Mouse (Mus musculus) kidney, embryonic 15.5 days (tissue): ENCODE data around the gene Sept3. TPM values are rescaled to one million over a fixed set of nuclear protein-coding genes. Genes with fewer than 3 reads are reported as not detected.
A peak's percentile ranks its signal among the peaks of the same experiment; 100 is the strongest.
"Not testable (repeated sequence)": the region's sequence is repeated elsewhere in the genome, so short reads cannot be mapped to it uniquely, and the experiment has no call there.

Experiments
- ATAC-seq: fragments of 200-750 bp; cut with Nextera tagmentation; replicated peaks from 2 replicates; pipeline ENCODE4 v1.8.0; 2017; ENCODE audit warnings: moderate TSS enrichment; ENCODE audit not compliant: low FRiP score
- H3K27ac ChIP-seq: fragments of 300-500 bp; sonication (generic); 2 replicates; pipeline ENCODE4 v1.5.1; 2015; ENCODE audit warnings: mild to moderate bottlenecking, inconsistent platforms
- H3K27me3 ChIP-seq: fragments of 300-500 bp; sonication (generic); 2 replicates; pipeline ENCODE4 v1.6.1; 2015; ENCODE audit warnings: inconsistent platforms
- H3K36me3 ChIP-seq: fragments of 300-500 bp; sonication (generic); 2 replicates; pipeline ENCODE4 v1.6.1; 2015; ENCODE audit warnings: inconsistent platforms
- H3K4me1 ChIP-seq: fragments of 300-500 bp; sonication (generic); 2 replicates; pipeline ENCODE4 v1.6.1; 2015; ENCODE audit warnings: inconsistent platforms
- H3K4me2 ChIP-seq: fragments of 300-500 bp; sonication (generic); 2 replicates; pipeline ENCODE4 v1.6.1; 2015; ENCODE audit warnings: moderate library complexity, mild to moderate bottlenecking, inconsistent platforms
- H3K4me3 ChIP-seq: fragments of 300-500 bp; sonication (generic); replicated peaks from 2 replicates; pipeline ENCODE4 v1.5.1; 2015; ENCODE audit warnings: mild to moderate bottlenecking, inconsistent platforms
- H3K9ac ChIP-seq: fragments of 300-500 bp; sonication (generic); 2 replicates; pipeline ENCODE4 v1.6.1; 2015; ENCODE audit warnings: mild to moderate bottlenecking, inconsistent platforms
- H3K9me3 ChIP-seq: fragments of 300-500 bp; sonication (generic); replicated peaks from 2 replicates; pipeline ENCODE4 v1.6.1; 2016; ENCODE audit warnings: inconsistent platforms
- WGBS: fragments of 180-500 bp; shearing (Covaris S2); methylation state at CpG from one replicate; pipeline ENCODE4 v1.1.7; 2015; ENCODE audit warnings: mixed read lengths; 5-methylcytosine and 5-hydroxymethylcytosine counted together
- polyA plus RNA-seq: library from polyadenylated mRNA; unstranded; fragments of >200 nt; fragmentation: Nextera tagmentation; extraction: Ambion mirVana; gene quantifications from 2 replicates; pipeline ENCODE4 v1.2.1, GENCODE M21; 2015

Sept3 gene
- polyA plus RNA-seq, 1 experiment from 2014 or later, result 13.6 TPM

DNA sequence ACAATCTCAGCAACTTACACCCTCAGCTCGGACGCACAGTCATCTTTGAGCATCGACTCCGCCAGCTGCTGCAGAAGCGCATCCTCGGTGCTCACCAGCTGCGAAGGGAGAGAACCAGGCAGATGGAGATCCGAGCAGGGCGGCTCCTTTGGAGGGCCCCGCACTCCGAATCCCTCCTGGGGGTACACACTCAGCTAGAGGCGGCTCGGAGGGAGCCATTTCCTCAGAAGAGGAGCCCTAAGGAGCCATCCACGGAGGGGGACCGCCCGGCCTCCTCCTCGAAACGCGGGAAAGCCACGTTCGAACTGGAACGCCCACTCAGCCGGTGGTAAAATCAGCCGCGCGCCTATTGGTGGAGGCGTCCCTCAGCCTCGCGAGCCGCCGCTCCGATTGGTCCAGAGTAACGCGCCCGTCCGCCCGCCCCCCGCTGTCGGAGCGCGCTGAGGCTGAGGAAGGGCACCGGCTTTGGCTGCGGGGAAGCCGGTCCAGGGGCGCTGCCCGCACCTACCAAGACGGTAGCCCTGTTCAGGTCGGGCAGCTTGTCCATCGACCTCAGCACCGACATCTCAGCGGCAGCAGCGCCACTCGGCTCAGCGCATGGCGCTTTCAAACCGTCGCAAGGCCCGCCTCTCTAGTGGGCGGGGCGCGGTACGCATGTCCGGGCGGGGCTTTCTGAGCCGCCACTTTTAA lies 30.4 kb upstream of the Sept3 start, which contains the start of gene Cenpm:
Gene Cenpm (minus strand): TSS at position 634 of the 690 bp plus-strand sequence.
- Histone ChIP-seq H3K9me3 (no peaks in the 10 kb centered on the region), H3K27ac (peak within 1 kb of the TSS; percentile 94), H3K4me1 (peaks cover 23% of the 10 kb centered on the region), H3K36me3 (peaks cover 5% of the 10 kb centered on the region; the same call in 1 of the 2 replicates), H3K9ac (peak within 1 kb of the TSS; percentile 67), H3K27me3 (no peaks in the 10 kb centered on the region), H3K4me3 (peak within 1 kb of the TSS; percentile 93), H3K4me2 (peak within 1 kb of the TSS; percentile 91)
- under 1% methylated on average over 65 of the region's 65 CpGs for WGBS
- ATAC-seq, result peak; percentile 97

DNA sequence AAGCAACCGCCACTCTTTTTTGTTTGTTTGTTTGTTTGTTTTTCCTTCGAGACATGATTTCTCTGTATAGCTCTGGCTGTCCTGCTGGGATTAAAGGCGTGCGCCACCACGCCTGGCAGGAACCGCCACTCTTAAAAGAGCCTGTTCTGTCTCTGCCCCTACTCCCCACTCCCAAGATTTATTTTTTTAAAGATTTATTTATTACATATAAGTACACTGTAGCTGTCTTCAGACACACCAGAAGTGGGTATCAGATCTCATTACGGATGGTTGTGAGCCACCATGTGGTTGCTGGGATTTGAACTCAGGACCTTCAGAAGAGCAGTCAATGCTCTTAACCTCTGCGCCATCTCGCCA lies 29.9 kb upstream of the Sept3 start:
- H3K4me2 ChIP-seq, result peak overlapping the region; percentile 91
- not testable (repeated sequence) for ATAC-seq

GRCm38 (mm10) chr15:82247131-82247776 lies 27.4 kb upstream of the Sept3 start:
- Histone ChIP-seq H3K4me2 (no peak overlapping the region), H3K36me3 (no peaks in the 10 kb centered on the region), H3K9me3 (no peaks in the 10 kb centered on the region), H3K4me1 (peaks cover 14% of the 10 kb centered on the region), H3K27ac (no peak overlapping the region), H3K27me3 (no peaks in the 10 kb centered on the region), H3K4me3 (no peak overlapping the region), H3K9ac (no peak overlapping the region)
- 64% methylated on average over 3 of the region's 3 CpGs for WGBS
- ATAC-seq, result no peak

More for the DNA sequence above, 29.9 kb upstream of the Sept3 start:
- not testable (repeated sequence) for H3K36me3 ChIP-seq, H3K9me3 ChIP-seq, H3K27me3 ChIP-seq
- 21% methylated on average over 9 of the region's 9 CpGs for WGBS
- peaks cover 23% of the 10 kb centered on the region for H3K4me1 ChIP-seq
- H3K4me3 ChIP-seq, result peak overlapping the region; percentile 93
- peak overlapping the region; percentile 94 for H3K27ac ChIP-seq
- peak overlapping the region; percentile 67 for H3K9ac ChIP-seq

GRCm38 (mm10) chr15:82251579-82251978 lies 23.1 kb upstream of the Sept3 start:
- H3K4me2 ChIP-seq, result no peak overlapping the region
- no peaks in the 10 kb centered on the region for H3K4me1 ChIP-seq
- no peak overlapping the region for H3K27ac ChIP-seq
- no peaks in the 10 kb centered on the region for H3K9me3 ChIP-seq
- H3K9ac ChIP-seq, result no peak overlapping the region
- H3K36me3 ChIP-seq, result no peaks in the 10 kb centered on the region
- no peak for ATAC-seq
- H3K27me3 ChIP-seq, result 0 out of 2 replicates have a peak, but pooled peaks cover 7% of the 10 kb centered on the region
- H3K4me3 ChIP-seq, result no peak overlapping the region
- 89% methylated on average over 3 of the region's 3 CpGs for WGBS

- H3K9ac ChIP-seq, result no peak within 1 kb of the TSS
- H3K9me3 ChIP-seq, result no peaks in the 10 kb centered on the region
- no peaks in the 10 kb centered on the region for H3K4me1 ChIP-seq
- H3K27me3 ChIP-seq, result 0 out of 2 replicates have a peak, but pooled peaks cover 7% of the 10 kb centered on the region
- ATAC-seq, result no peak
- H3K4me3 ChIP-seq, result no peak within 1 kb of the TSS
- no peak within 1 kb of the TSS for H3K4me2 ChIP-seq
- H3K27ac ChIP-seq, result no peak within 1 kb of the TSS
- WGBS, result 86% methylated on average over 6 of the region's 6 CpGs
- H3K36me3 ChIP-seq, result no peaks in the 10 kb centered on the region
These were observed 22.6 kb upstream of the Sept3 start, which contains the start of gene 1500009C09Rik for GRCm38 (mm10) chr15:82252097-82252496. 1500009C09Rik (plus strand) TSS chr15:82252397.

- Histone ChIP-seq H3K9me3 (no peaks in the 10 kb centered on the region), H3K36me3 (no peaks in the 10 kb centered on the region), H3K27ac (no peak overlapping the region), H3K4me1 (no peaks in the 10 kb centered on the region), H3K4me2 (no peak overlapping the region), H3K4me3 (no peak overlapping the region), H3K9ac (no peak overlapping the region), H3K27me3 (0 out of 2 replicates have a peak, but pooled peaks cover 7% of the 10 kb centered on the region)
- WGBS, result 58% methylated on average over 4 of the region's 4 CpGs
- no peak for ATAC-seq
These were observed 19.4 kb upstream of the Sept3 start for GRCm38 (mm10) chr15:82255248-82255647.

DNA sequence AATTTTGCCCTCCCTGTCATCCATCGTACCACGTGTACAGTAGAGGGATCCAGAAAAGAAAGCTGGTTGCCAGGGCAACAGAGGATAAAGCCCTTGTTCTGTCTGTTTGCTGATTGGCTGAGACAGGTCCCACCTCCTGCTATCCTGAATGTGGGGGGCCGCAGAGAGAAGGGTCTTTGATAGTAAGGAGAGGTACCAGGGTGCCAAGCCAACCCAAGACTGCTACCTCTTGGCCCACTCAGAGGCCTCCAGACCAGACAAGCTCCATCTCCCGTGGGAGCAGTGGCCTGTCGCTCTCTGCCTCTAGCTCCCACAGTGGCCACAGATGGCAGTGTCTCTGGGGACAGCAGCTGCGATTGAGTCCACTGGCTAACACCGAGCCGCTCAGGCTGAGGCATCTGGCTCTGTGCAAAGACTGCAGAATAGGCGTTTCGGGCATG lies 18.7 kb upstream of the Sept3 start:
- no peak for ATAC-seq
- WGBS, result 29% methylated on average over 10 of the region's 10 CpGs

DNA sequence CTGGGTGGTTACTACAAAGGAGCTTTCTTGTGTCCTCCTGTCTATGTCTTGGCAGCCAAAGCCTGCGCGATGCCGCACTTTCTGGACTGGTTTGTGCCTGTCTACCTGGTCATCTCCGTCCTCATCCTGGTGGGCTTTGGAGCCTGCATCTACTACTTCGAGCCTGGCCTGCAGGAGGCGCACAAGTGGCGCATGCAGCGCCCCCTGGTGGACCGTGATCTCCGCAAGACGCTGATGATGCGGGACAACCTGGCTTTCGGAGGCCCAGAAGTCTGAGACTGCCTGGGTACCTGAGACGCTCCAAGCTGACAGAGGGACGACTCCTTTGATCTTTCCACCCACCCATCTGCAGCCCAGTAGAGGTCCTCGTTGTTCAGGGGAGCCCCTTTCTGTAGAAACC lies 15.2 kb upstream of the Sept3 start:
- H3K9me3 ChIP-seq, result no peaks in the 10 kb centered on the region
- H3K27me3 ChIP-seq, result 0 out of 2 replicates have a peak, but pooled peaks cover 7% of the 10 kb centered on the region
- H3K4me2 ChIP-seq, result no peak overlapping the region
- H3K36me3 ChIP-seq, result no peaks in the 10 kb centered on the region
- 14% methylated on average over 16 of the region's 16 CpGs for WGBS
- no peak; the same call in 1 of the 2 replicates for ATAC-seq
- H3K4me1 ChIP-seq, result no peaks in the 10 kb centered on the region
- H3K27ac ChIP-seq, result no peak overlapping the region
- no peak overlapping the region for H3K4me3 ChIP-seq
- H3K9ac ChIP-seq, result no peak overlapping the region

More for the DNA sequence above, 18.7 kb upstream of the Sept3 start:
- no peaks in the 10 kb centered on the region for H3K4me1 ChIP-seq
- no peak overlapping the region for H3K4me2 ChIP-seq
- H3K4me3 ChIP-seq, result no peak overlapping the region
- H3K9ac ChIP-seq, result no peak overlapping the region
- H3K27ac ChIP-seq, result no peak overlapping the region
- H3K36me3 ChIP-seq, result no peaks in the 10 kb centered on the region
- no peaks in the 10 kb centered on the region for H3K9me3 ChIP-seq
- H3K27me3 ChIP-seq, result 0 out of 2 replicates have a peak, but pooled peaks cover 7% of the 10 kb centered on the region

DNA sequence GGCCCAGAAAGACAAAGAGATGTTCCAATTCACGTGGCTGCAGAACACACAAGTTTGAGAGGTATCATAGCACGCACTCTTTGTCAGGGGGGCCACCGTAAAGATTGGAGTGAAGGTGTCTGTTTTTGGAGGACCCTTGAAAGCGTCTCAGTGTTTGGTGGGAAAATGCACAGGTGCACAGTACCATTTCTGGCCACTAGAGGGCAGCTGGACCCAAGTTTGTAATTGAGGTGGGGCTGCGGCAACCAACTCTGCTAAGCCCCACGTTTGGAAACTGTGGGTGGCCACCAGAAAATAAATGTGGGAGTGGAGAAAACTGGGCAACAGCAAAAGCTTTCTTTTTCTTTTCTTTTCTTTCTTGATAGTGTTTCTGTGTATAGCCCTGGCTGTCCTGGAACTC lies 8.3 kb upstream of the Sept3 start:
- H3K36me3 ChIP-seq, result no peaks in the 10 kb centered on the region
- H3K4me2 ChIP-seq, result no peak overlapping the region
- H3K4me3 ChIP-seq, result no peak overlapping the region
- 14% methylated on average over 6 of the region's 6 CpGs for WGBS
- H3K27ac ChIP-seq, result no peak overlapping the region
- H3K9me3 ChIP-seq, result no peaks in the 10 kb centered on the region
- H3K9ac ChIP-seq, result no peak overlapping the region
- H3K4me1 ChIP-seq, result 0 out of 2 replicates have a peak, but pooled peaks cover 2% of the 10 kb centered on the region
- peaks cover 5% of the 10 kb centered on the region for H3K27me3 ChIP-seq
- no peak for ATAC-seq

DNA sequence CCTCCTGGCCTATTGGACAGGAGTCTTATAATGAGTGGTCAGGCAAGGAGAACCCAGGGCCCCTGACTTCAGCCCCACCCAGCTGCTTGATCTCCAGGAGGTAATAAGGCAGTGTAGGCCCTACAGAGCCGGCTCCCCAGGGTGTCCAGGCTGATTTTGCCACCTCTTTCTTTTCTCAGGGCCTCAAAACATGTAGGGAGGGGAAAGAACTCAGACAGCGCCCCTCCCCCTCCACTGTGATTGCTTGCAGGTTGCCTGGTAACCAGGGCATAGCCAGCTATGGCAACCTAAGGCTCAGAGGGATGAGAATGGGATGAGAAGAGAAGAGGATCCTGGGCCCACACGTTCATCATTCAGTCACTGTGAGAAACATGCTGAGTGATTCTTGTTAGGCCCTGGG lies 6.5 kb upstream of the Sept3 start:
- 20% methylated on average over 3 of the region's 3 CpGs for WGBS
- no peaks in the 10 kb centered on the region for H3K36me3 ChIP-seq
- ATAC-seq, result no peak

DNA sequence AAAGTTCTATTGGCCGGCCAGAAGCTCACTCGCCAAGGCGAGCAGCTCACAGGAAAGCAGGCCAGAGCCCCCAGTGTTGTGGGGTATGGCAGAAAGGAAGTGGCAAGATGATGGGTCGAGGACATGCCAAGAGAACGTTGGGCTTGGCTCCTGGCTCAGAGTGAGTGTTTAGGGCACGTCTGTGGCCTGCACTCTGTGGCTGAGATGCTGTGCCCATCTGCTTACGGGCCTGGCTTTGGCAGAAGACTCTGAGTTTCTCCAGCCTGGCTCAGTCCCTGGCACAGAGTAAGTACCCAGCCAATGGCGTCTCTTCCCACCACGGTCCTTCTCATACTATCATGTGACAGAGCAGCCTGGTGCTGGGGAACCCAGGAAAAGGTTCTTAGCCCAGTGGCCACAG lies 5.9 kb upstream of the Sept3 start:
- Histone ChIP-seq H3K4me3 (no peak overlapping the region), H3K9ac (no peak overlapping the region), H3K27me3 (peaks cover 27% of the 10 kb centered on the region), H3K36me3 (no peaks in the 10 kb centered on the region), H3K9me3 (no peaks in the 10 kb centered on the region), H3K4me1 (0 out of 2 replicates have a peak, but pooled peaks cover 2% of the 10 kb centered on the region), H3K4me2 (no peak overlapping the region), H3K27ac (no peak overlapping the region)
- WGBS, result 87% methylated on average over 9 of the region's 9 CpGs
- no peak for ATAC-seq

More for the DNA sequence above, 6.5 kb upstream of the Sept3 start:
- H3K4me2 ChIP-seq, result no peak overlapping the region
- no peak overlapping the region for H3K4me3 ChIP-seq
- H3K4me1 ChIP-seq, result 0 out of 2 replicates have a peak, but pooled peaks cover 2% of the 10 kb centered on the region
- peaks cover 21% of the 10 kb centered on the region for H3K27me3 ChIP-seq
- H3K9ac ChIP-seq, result no peak overlapping the region
- no peaks in the 10 kb centered on the region for H3K9me3 ChIP-seq
- H3K27ac ChIP-seq, result no peak overlapping the region

GRCm38 (mm10) chr15:82271201-82271600 lies 3.5 kb upstream of the Sept3 start:
- no peaks in the 10 kb centered on the region for H3K36me3 ChIP-seq
- no peak for ATAC-seq
- no peak overlapping the region for H3K4me3 ChIP-seq
- no peak overlapping the region for H3K4me2 ChIP-seq
- H3K9me3 ChIP-seq, result no peaks in the 10 kb centered on the region
- H3K9ac ChIP-seq, result no peak overlapping the region
- H3K4me1 ChIP-seq, result peaks cover 17% of the 10 kb centered on the region
- peaks cover 48% of the 10 kb centered on the region for H3K27me3 ChIP-seq
- 0% methylated on average over 5 of the region's 5 CpGs for WGBS
- H3K27ac ChIP-seq, result no peak overlapping the region
